Mouse (Mus musculus) heart, postnatal 10 days (tissue): Measurements from ENCODE around the gene Cptp. TPM values are rescaled to one million over a fixed set of nuclear protein-coding genes. Genes with fewer than 3 reads are reported as not detected.

Experiments used
- microRNA-seq, 2 experiments: library from miRNA; unstranded; fragments of <30 nt; microRNA quantifications; one replicate each; pipeline ENCODE4 v1.2.0; 2022
- total RNA-seq, 2 experiments: library from RNA; stranded (reverse); gene quantifications; 2 replicates each; pipeline ENCODE4 v1.2.3; 2021

The Cptp gene
- total RNA-seq, 2 experiments from 2014 or later, result 7.9 to 10.6 TPM

Small RNAs within 50 kb of the gene (microRNA-seq; reads per million reads assigned to microRNA genes)
- gene Gm22991, result 0 reads per million in 2 experiments

Other genes starting within 250 kb of the Cptp start
- gene Cdk11b, start 244.6 kb downstream of the Cptp start, total RNA-seq, result 10 to 100 TPM; 28.5 to 30.1 TPM
- gene Gm10563, start 224.0 kb downstream of the Cptp start, total RNA-seq, result not detected
- gene Mmp23, start 216.1 kb downstream of the Cptp start, total RNA-seq, result 10 to 100 TPM; 24.9 to 25.9 TPM
- gene Mib2, start 200.2 kb downstream of the Cptp start, total RNA-seq, result 10 to 100 TPM; 21.9 to 22.5 TPM
- 1 to 10 TPM; 2.9 to 4.3 TPM for gene Fndc10, start 175.1 kb downstream of the Cptp start, total RNA-seq
- 10 to 100 TPM; 58.3 to 59.2 TPM for gene Ssu72, start 164.6 kb downstream of the Cptp start, total RNA-seq
- under 1 TPM; 0.47 to 0.69 TPM for gene Tmem240, start 134.6 kb downstream of the Cptp start, total RNA-seq
- 10 to 100 TPM; 67.1 to 73.1 TPM for gene Atad3a, start 108.3 kb downstream of the Cptp start, total RNA-seq
- gene Vwa1, start 94.7 kb downstream of the Cptp start, total RNA-seq, result 10 to 100 TPM; 14.0 to 15.8 TPM
- gene Tmem88b, start 83.6 kb downstream of the Cptp start, total RNA-seq, result 1 to 10 TPM; 2.0 to 2.3 TPM
- not detected for gene Ankrd65, start 79.0 kb downstream of the Cptp start, total RNA-seq
- 10 to 100 TPM; 77.2 to 83.5 TPM for gene Mrpl20, start 66.6 kb downstream of the Cptp start, total RNA-seq
- 10 to 100 TPM; 49.9 to 50.6 TPM for gene Ccnl2, start 57.0 kb downstream of the Cptp start, total RNA-seq
- gene Aurkaip1, start 38.2 kb downstream of the Cptp start, total RNA-seq, result 10 to 100 TPM; 84.8 to 91.3 TPM
- gene Mxra8, start 29.8 kb downstream of the Cptp start, total RNA-seq, result 10 to 100 TPM; 66.0 to 66.1 TPM
- 10 to 100 TPM; 35.3 to 36.0 TPM for gene Dvl1, start 22.0 kb downstream of the Cptp start, total RNA-seq
- gene Tas1r3, start 6.1 kb downstream of the Cptp start, total RNA-seq, result under 1 TPM; 0.20 to 0.34 TPM
- gene Ints11, start 106 bp upstream of the Cptp start, total RNA-seq, result 10 to 100 TPM; 16.6 to 20.9 TPM
- 10 to 100 TPM; 18.1 to 19.1 TPM for gene Pusl1, start 22.3 kb upstream of the Cptp start, total RNA-seq
- gene Acap3, start 22.4 kb upstream of the Cptp start, total RNA-seq, result 10 to 100 TPM; 20.3 to 21.7 TPM
- 10 to 100 TPM; 62.4 to 66.9 TPM for gene Ube2j2, start 74.4 kb upstream of the Cptp start, total RNA-seq
- 10 to 100 TPM; 17.8 to 24.8 TPM for gene C1qtnf12, start 92.9 kb upstream of the Cptp start, total RNA-seq
- gene B3galt6, start 123.2 kb upstream of the Cptp start, total RNA-seq, result 1 to 10 TPM; 3.4 to 3.7 TPM
- gene Sdf4, start 123.4 kb upstream of the Cptp start, total RNA-seq, result 100 to 1,000 TPM; 105 to 108 TPM
- under 1 TPM; 0.62 to 0.93 TPM for gene Tnfrsf4, start 144.4 kb upstream of the Cptp start, total RNA-seq
- under 1 TPM in 1 of 2 experiments, not detected in 1; 0.29 TPM for gene Tnfrsf18, start 156.7 kb upstream of the Cptp start, total RNA-seq
- not detected for gene Ttll10, start 190.0 kb upstream of the Cptp start, total RNA-seq
- gene 9430015G10Rik, start 240.5 kb upstream of the Cptp start, total RNA-seq, result 1 to 10 TPM; 5.6 to 6.1 TPM